Mouse (Mus musculus) embryonic facial prominence, embryonic 11.5 days (tissue): ENCODE results near the gene Rai1. TPM values are rescaled to one million over a fixed set of nuclear protein-coding genes. Genes with fewer than 3 reads are reported as not detected.

Experiments
- ATAC-seq: fragments of 200-750 bp; cut with Nextera tagmentation; replicated peaks from 2 replicates; pipeline ENCODE4 v1.8.0; 2017; ENCODE audit warnings: low read depth; ENCODE audit not compliant: insufficient number of reproducible peaks, low FRiP score, low TSS enrichment
- DNase-seq: peaks from one replicate; pipeline ENCODE4 v3.0.0-alpha.2; 2015; ENCODE audit warnings: low spot score
- H3K27ac ChIP-seq: fragments of 300-500 bp; sonication (generic); replicated peaks from 2 replicates; pipeline ENCODE4 v1.5.1; 2014; ENCODE audit warnings: mild to moderate bottlenecking, low read depth, low read length, control low read depth
- H3K27me3 ChIP-seq: fragments of 300-500 bp; sonication (generic); 2 replicates; pipeline ENCODE4 v1.6.1; 2014; ENCODE audit warnings: mild to moderate bottlenecking, low read length, moderate library complexity, mixed read lengths; ENCODE audit not compliant: control insufficient read depth, insufficient read depth
- H3K36me3 ChIP-seq: fragments of 300-500 bp; sonication (generic); replicated peaks from 2 replicates; pipeline ENCODE4 v1.6.1; 2014; ENCODE audit warnings: low read depth, mild to moderate bottlenecking, low read length, moderate library complexity, mixed read lengths; ENCODE audit not compliant: control insufficient read depth, insufficient read depth
- H3K4me1 ChIP-seq: fragments of 300-500 bp; sonication (generic); 2 replicates; pipeline ENCODE4 v1.6.1; 2014; ENCODE audit warnings: low read length, mixed read lengths; ENCODE audit not compliant: control insufficient read depth, insufficient read depth
- H3K4me2 ChIP-seq: fragments of 300-500 bp; sonication (generic); 2 replicates; pipeline ENCODE4 v1.6.1; 2014; ENCODE audit warnings: low read depth, mild to moderate bottlenecking, control low read depth, low read length, moderate library complexity
- H3K4me3 ChIP-seq: fragments of 300-500 bp; sonication (generic); 2 replicates; pipeline ENCODE4 v1.5.1; 2014; ENCODE audit warnings: low read depth, low read length, control low read depth
- H3K9ac ChIP-seq: fragments of 300-500 bp; sonication (generic); replicated peaks from 2 replicates; pipeline ENCODE4 v1.6.1; 2014; ENCODE audit warnings: mild to moderate bottlenecking, control low read depth, low read length
- H3K9me3 ChIP-seq: fragments of 300-500 bp; sonication (generic); replicated peaks from 2 replicates; pipeline ENCODE4 v1.6.1; 2016; ENCODE audit warnings: mild to moderate bottlenecking, low read length, inconsistent platforms, mixed read lengths; ENCODE audit not compliant: control insufficient read depth
- WGBS: fragments of 180-500 bp; shearing (Covaris S2); extraction: QIAGEN DNeasy Blood & Tissue Kit; methylation state at CpG from one replicate; pipeline ENCODE4 v1.1.7; 2014; 5-methylcytosine and 5-hydroxymethylcytosine counted together
- polyA plus RNA-seq: library from polyadenylated mRNA; unstranded; fragments of >200 nt; fragmentation: Nextera tagmentation; extraction: Ambion mirVana; gene quantifications from 2 replicates; pipeline ENCODE4 v1.2.1, GENCODE M21; 2014

Gene Rai1
- polyA plus RNA-seq, 1 experiment from 2014 or later, result 21.0 TPM

- H3K4me3 ChIP-seq, result no peak overlapping the region
- H3K4me1 ChIP-seq, result no peaks in the 10 kb centered on the region
- peaks cover 4% of the 10 kb centered on the region; the same call in 1 of the 2 replicates for H3K9me3 ChIP-seq
- 59% methylated on average over 4 of the region's 4 CpGs for WGBS
- DNase-seq, result no peak
- H3K27me3 ChIP-seq, result no peaks in the 10 kb centered on the region
- no peak overlapping the region for H3K27ac ChIP-seq
- peaks cover 37% of the 10 kb centered on the region for H3K36me3 ChIP-seq
- no peak overlapping the region for H3K4me2 ChIP-seq
- no peak overlapping the region for H3K9ac ChIP-seq
- ATAC-seq, result no peak
Measured at GRCm38 (mm10) chr11:60193556-60193955, 88.7 kb downstream of the Rai1 start.

GRCm38 (mm10) chr11:60195108-60195507, 90.3 kb downstream of the Rai1 start:
- Histone ChIP-seq H3K4me3 (no peak overlapping the region), H3K9me3 (peaks cover 4% of the 10 kb centered on the region; the same call in 1 of the 2 replicates), H3K4me2 (no peak overlapping the region), H3K36me3 (peaks cover 28% of the 10 kb centered on the region), H3K9ac (no peak overlapping the region), H3K27me3 (no peaks in the 10 kb centered on the region), H3K27ac (no peak overlapping the region), H3K4me1 (0 out of 2 replicates have a peak, but pooled peaks cover 2% of the 10 kb centered on the region)
- peak; percentile 53 for DNase-seq
- no peak for ATAC-seq

- Histone ChIP-seq H3K4me2 (no peak overlapping the region), H3K4me3 (no peak overlapping the region), H3K9me3 (peaks cover 4% of the 10 kb centered on the region; the same call in 1 of the 2 replicates), H3K9ac (no peak overlapping the region), H3K4me1 (0 out of 2 replicates have a peak, but pooled peaks cover 2% of the 10 kb centered on the region), H3K27ac (no peak overlapping the region), H3K27me3 (no peaks in the 10 kb centered on the region), H3K36me3 (peaks cover 27% of the 10 kb centered on the region)
- DNase-seq (no peak), ATAC-seq (no peak)
- WGBS, result 87% methylated on average over 5 of the region's 5 CpGs
Measured at GRCm38 (mm10) chr11:60196344-60196743, 91.5 kb downstream of the Rai1 start.

- Histone ChIP-seq H3K9ac (no peak overlapping the region), H3K4me1 (0 out of 2 replicates have a peak, but pooled peaks cover 2% of the 10 kb centered on the region), H3K36me3 (peaks cover 34% of the 10 kb centered on the region), H3K27me3 (no peaks in the 10 kb centered on the region), H3K27ac (no peak overlapping the region), H3K4me3 (no peak overlapping the region), H3K4me2 (no peak overlapping the region), H3K9me3 (peaks cover 4% of the 10 kb centered on the region; the same call in 1 of the 2 replicates)
- peak; percentile 9; the same call in 1 of the 2 replicates for ATAC-seq
- DNase-seq, result no peak
- WGBS, result 85% methylated on average over 24 of the region's 24 CpGs
Measured at GRCm38 (mm10) chr11:60197998-60198619, 93.3 kb downstream of the Rai1 start.

- H3K4me2 ChIP-seq, result no peak overlapping the region
- peaks cover 4% of the 10 kb centered on the region; the same call in 1 of the 2 replicates for H3K9me3 ChIP-seq
- no peaks in the 10 kb centered on the region for H3K27me3 ChIP-seq
- no peak overlapping the region for H3K27ac ChIP-seq
- no peak overlapping the region for H3K4me3 ChIP-seq
- ATAC-seq (no peak), DNase-seq (no peak)
- H3K4me1 ChIP-seq, result 0 out of 2 replicates have a peak, but pooled peaks cover 2% of the 10 kb centered on the region
- H3K36me3 ChIP-seq, result peaks cover 36% of the 10 kb centered on the region
- 91% methylated on average over 12 of the region's 12 CpGs for WGBS
- no peak overlapping the region for H3K9ac ChIP-seq
Measured at GRCm38 (mm10) chr11:60198651-60199050, 93.8 kb downstream of the Rai1 start.

GRCm38 (mm10) chr11:60199702-60200184, 94.9 kb downstream of the Rai1 start:
- ATAC-seq (peak; percentile 66), DNase-seq (peak; percentile 93)
- 16% methylated on average over 18 of the region's 18 CpGs for WGBS
- 0 out of 2 replicates have a peak, but pooled peaks cover under 1% of the 10 kb centered on the region for H3K9me3 ChIP-seq
- H3K27me3 ChIP-seq, result no peaks in the 10 kb centered on the region
- H3K9ac ChIP-seq, result no peak overlapping the region
- H3K27ac ChIP-seq, result 0 out of 2 replicates have a peak overlapping the region, but pooled peaks have one; percentile 13
- 0 out of 2 replicates have a peak, but pooled peaks cover 2% of the 10 kb centered on the region for H3K4me1 ChIP-seq
- H3K4me2 ChIP-seq, result no peak overlapping the region
- H3K36me3 ChIP-seq, result peaks cover 32% of the 10 kb centered on the region
- no peak overlapping the region for H3K4me3 ChIP-seq

GRCm38 (mm10) chr11:60200384-60200783, 95.6 kb downstream of the Rai1 start:
- no peak for DNase-seq
- Histone ChIP-seq H3K4me3 (no peak overlapping the region), H3K4me1 (0 out of 2 replicates have a peak, but pooled peaks cover 2% of the 10 kb centered on the region), H3K36me3 (peaks cover 27% of the 10 kb centered on the region), H3K9ac (peak overlapping the region; percentile 9; the same call in 1 of the 2 replicates), H3K9me3 (no peaks in the 10 kb centered on the region), H3K4me2 (no peak overlapping the region), H3K27me3 (no peaks in the 10 kb centered on the region), H3K27ac (0 out of 2 replicates have a peak overlapping the region, but pooled peaks have one; percentile 13)
- 86% methylated on average over 11 of the region's 11 CpGs for WGBS
- ATAC-seq, result no peak
